In genomic region chr10:108389927-108390287, GRCm38 (mm10) we compare ENCODE assay signal across 7 mouse cellular contexts. TPM values are rescaled to one million over a fixed set of nuclear protein-coding genes. Genes with fewer than 3 reads are reported as not detected.
A peak's percentile ranks its signal among the peaks of the same experiment; 100 is the strongest.
DNase-seq lines count a peak whose midpoint lies in the region; ATAC-seq lines count a peak whose summit lies in the region.

No protein-coding gene starts in this region.

- no peaks in the 10 kb centered on the region for H3K27me3 ChIP-seq in neural tube, embryonic 15.5 days (replicated peaks)
- no peaks in the 10 kb centered on the region for H3K27me3 ChIP-seq in forebrain, embryonic 13.5 days
- no peaks in the 10 kb centered on the region for H3K27me3 ChIP-seq in lung, embryonic 15.5 days
- H3K27me3 ChIP-seq in stomach, embryonic 16.5 days (ENCODE audit: control insufficient read depth, insufficient read depth, low read length): no peaks in the 10 kb centered on the region

- peaks cover 9% of the 10 kb centered on the region for H3K4me1 ChIP-seq in neural tube, embryonic 15.5 days
- H3K4me1 ChIP-seq in forebrain, embryonic 13.5 days: peaks cover 23% of the 10 kb centered on the region; the same call in 1 of the 2 replicates
- peaks cover 37% of the 10 kb centered on the region for H3K4me1 ChIP-seq in lung, embryonic 15.5 days
- peaks cover 12% of the 10 kb centered on the region for H3K4me1 ChIP-seq in stomach, embryonic 16.5 days (ENCODE audit: control insufficient read depth, insufficient read depth, low read length)

- H3K4me3 ChIP-seq in neural tube, embryonic 15.5 days (replicated peaks): no peak overlapping the region
- no peak overlapping the region for H3K4me3 ChIP-seq in forebrain, embryonic 13.5 days
- H3K4me3 ChIP-seq in lung, embryonic 15.5 days: no peak overlapping the region
- no peak overlapping the region for H3K4me3 ChIP-seq in stomach, embryonic 16.5 days (replicated peaks; ENCODE audit: low read length)

- H3K27ac ChIP-seq in neural tube, embryonic 15.5 days (replicated peaks): no peak overlapping the region
- no peak overlapping the region for H3K27ac ChIP-seq in forebrain, embryonic 13.5 days
- peak overlapping the region; percentile 20 for H3K27ac ChIP-seq in lung, embryonic 15.5 days
- no peak overlapping the region for H3K27ac ChIP-seq in stomach, embryonic 16.5 days (ENCODE audit: low read length)

- H3K36me3 ChIP-seq in neural tube, embryonic 15.5 days: no peaks in the 10 kb centered on the region
- no peaks in the 10 kb centered on the region for H3K36me3 ChIP-seq in forebrain, embryonic 13.5 days (ENCODE audit: poor library complexity, severe bottlenecking)
- no peaks in the 10 kb centered on the region for H3K36me3 ChIP-seq in lung, embryonic 15.5 days
- H3K36me3 ChIP-seq in stomach, embryonic 16.5 days (ENCODE audit: control insufficient read depth, insufficient read depth, low read length): no peaks in the 10 kb centered on the region

- no peak for ATAC-seq in neural tube, embryonic 15.5 days (ENCODE audit: low FRiP score)
- ATAC-seq in forebrain, embryonic 13.5 days: peak; percentile 41; the same call in 1 of the 2 replicates
- no peak for ATAC-seq in lung, embryonic 15.5 days (ENCODE audit: borderline replicate concordance, extremely low read depth, low FRiP score, low TSS enrichment)
- ATAC-seq in stomach, embryonic 16.5 days (ENCODE audit: insufficient read depth, low FRiP score): peak; percentile 86; the same call in 1 of the 2 replicates

- no peak overlapping the region for H3K9ac ChIP-seq in neural tube, embryonic 15.5 days (replicated peaks)
- H3K9ac ChIP-seq in forebrain, embryonic 13.5 days: no peak overlapping the region
- H3K9ac ChIP-seq in lung, embryonic 15.5 days: no peak overlapping the region
- H3K9ac ChIP-seq in stomach, embryonic 16.5 days (ENCODE audit: low read length): no peak overlapping the region

- peak; percentile 36 for DNase-seq in neural tube, embryonic 10.5 days (ENCODE audit: extremely low spot score, low spot score)
- no peak for DNase-seq in layer of hippocampus, adult 9-11 months
- DNase-seq in left cerebral cortex, postnatal 14 days (ENCODE audit: low spot score in 2 of 2): no peak

- intact Hi-C loops in left cerebral cortex, postnatal 14 days (cut with DNase I): no loop called here

- WGBS in neural tube, embryonic 15.5 days: 34% methylated on average over 4 of the region's 4 CpGs
- WGBS in forebrain, embryonic 13.5 days: 12% methylated on average over 4 of the region's 4 CpGs
- 8% methylated on average over 4 of the region's 4 CpGs for WGBS in lung, embryonic 15.5 days
- 17% methylated on average over 4 of the region's 4 CpGs for WGBS in stomach, embryonic 16.5 days

- H3K9me3 ChIP-seq in neural tube, embryonic 15.5 days (replicated peaks): no peaks in the 10 kb centered on the region
- no peaks in the 10 kb centered on the region for H3K9me3 ChIP-seq in forebrain, embryonic 13.5 days (replicated peaks)
- no peaks in the 10 kb centered on the region for H3K9me3 ChIP-seq in lung, embryonic 15.5 days
- no peaks in the 10 kb centered on the region for H3K9me3 ChIP-seq in stomach, embryonic 16.5 days (replicated peaks; ENCODE audit: control insufficient read depth, low read length)

- no peak overlapping the region for H3K4me2 ChIP-seq in neural tube, embryonic 15.5 days
- H3K4me2 ChIP-seq in forebrain, embryonic 13.5 days: no peak overlapping the region
- no peak overlapping the region for H3K4me2 ChIP-seq in lung, embryonic 15.5 days
- H3K4me2 ChIP-seq in stomach, embryonic 16.5 days (ENCODE audit: low read depth, low read length): no peak overlapping the region

RNA-seq across cellular contexts. Expression of gene Pawr, which starts 58.0 kb away (rescaled TPM):
- 2.9 and 3.3 TPM in 2 replicates for polyA plus RNA-seq in neural tube, embryonic 15.5 days (2015; fragmentation: Nextera tagmentation; extraction: Ambion mirVana)
- 4.3 and 4.7 TPM in 2 replicates for polyA plus RNA-seq in forebrain, embryonic 13.5 days (2015; fragmentation: Nextera tagmentation; extraction: Ambion mirVana)
- polyA plus RNA-seq in lung, embryonic 15.5 days (2015; fragmentation: Nextera tagmentation; extraction: Ambion mirVana): 20.8 and 21.0 TPM in 2 replicates
- 6.2 and 7.1 TPM in 2 replicates for polyA plus RNA-seq in stomach, embryonic 16.5 days (2015; fragmentation: Nextera tagmentation; extraction: Ambion mirVana)
- 1 to 10 TPM; 2.6 to 3.2 TPM for total RNA-seq in left cerebral cortex, postnatal 14 days (2021)

Comparison
In these comparisons a context has a peak if more than half of its experiments do, and no peak if none do; other contexts are left out.
1. ATAC-seq: peak in forebrain, embryonic 13.5 days (single experiment) and stomach, embryonic 16.5 days (single experiment); none in neural tube, embryonic 15.5 days (single experiment) and lung, embryonic 15.5 days (single experiment).